Mouse (Mus musculus) MEL (cell line): Measurements from ENCODE around the gene Ppm1e. TPM values are rescaled to one million over a fixed set of nuclear protein-coding genes. Genes with fewer than 3 reads are reported as not detected.

Experiments
- DNase-seq: peaks from one replicate; pipeline ENCODE4 v3.0.0; 2011; ENCODE audit warnings: low read depth, low spot score
- H3K27ac ChIP-seq: 2 replicates; pipeline ENCODE4 v1.5.1; 2012; ENCODE audit warnings: low read depth, mild to moderate bottlenecking, control low read depth, low read length, moderate library complexity; ENCODE audit not compliant: control insufficient read depth
- H3K27me3 ChIP-seq, 2 experiments: fragments of 150-350 bp in 1 of 2; sonication (generic) in 1 of 2; 2 replicates each; pipeline ENCODE4 v1.6.1; 2012; ENCODE audit warnings: low read length in 2 of 2, mild to moderate bottlenecking in 2 of 2, improper control_type of control experiment in 1 of 2, moderate library complexity in 1 of 2; ENCODE audit not compliant: insufficient read depth in 2 of 2, control insufficient read depth in 1 of 2
- H3K36me3 ChIP-seq, 2 experiments: 2 replicates each; pipeline ENCODE4 v1.6.1; 2012 to 2014; ENCODE audit warnings: low read length in 2 of 2, improper control_type of control experiment in 1 of 2, inconsistent platforms in 1 of 2, mild to moderate bottlenecking in 1 of 2; ENCODE audit not compliant: insufficient read depth in 2 of 2, control insufficient read depth in 1 of 2
- H3K4me1 ChIP-seq, 2 experiments: fragments of 150-350 bp in 1 of 2; sonication (generic) in 1 of 2; 2 replicates each; pipeline ENCODE4 v1.6.1; 2012; ENCODE audit warnings: low read length in 2 of 2, improper control_type of control experiment in 1 of 2, mild to moderate bottlenecking in 1 of 2; ENCODE audit not compliant: insufficient read depth in 2 of 2, control insufficient read depth in 1 of 2
- H3K4me3 ChIP-seq, 2 experiments: fragments of 150-350 bp in 1 of 2; sonication (generic) in 1 of 2; 2 replicates each; pipeline ENCODE4 v1.5.1; 2012; ENCODE audit warnings: low read depth in 2 of 2, low read length in 2 of 2, mild to moderate bottlenecking in 2 of 2, moderate library complexity in 2 of 2, control low read depth in 1 of 2, improper control_type of control experiment in 1 of 2; ENCODE audit not compliant: control insufficient read depth in 1 of 2, insufficient read depth in 1 of 2
- H3K79me2 ChIP-seq: 2 replicates; pipeline ENCODE4 v1.6.1; 2012; ENCODE audit warnings: mild to moderate bottlenecking, low read length, moderate library complexity; ENCODE audit not compliant: control insufficient read depth, poor library complexity, insufficient read depth
- H3K9ac ChIP-seq: 2 replicates; pipeline ENCODE4 v1.6.1; 2012; ENCODE audit warnings: low read depth, mild to moderate bottlenecking, control low read depth, low read length, moderate library complexity; ENCODE audit not compliant: control insufficient read depth, poor library complexity, severe bottlenecking
- H3K9me3 ChIP-seq: fragments of 150-350 bp; sonication (generic); replicated peaks from 2 replicates; pipeline ENCODE4 v1.6.1; 2012; ENCODE audit warnings: mild to moderate bottlenecking, low read length, improper control_type of control experiment, moderate library complexity; ENCODE audit not compliant: insufficient read depth
- EP300 ChIP-seq, 2 experiments: IDR thresholded peaks; 2 replicates each; pipeline ENCODE4 v1.6.1; 2011; ENCODE audit warnings: improper control_type of control experiment in 2 of 2, low read length in 2 of 2, low read depth in 1 of 2, mild to moderate bottlenecking in 1 of 2
- ETS1 ChIP-seq: IDR thresholded peaks from 2 replicates; pipeline ENCODE4 v1.6.1; 2012; ENCODE audit warnings: low read depth, mild to moderate bottlenecking, inconsistent platforms, low read length, improper control_type of control experiment, moderate library complexity
- GATA1 ChIP-seq: IDR thresholded peaks from 2 replicates; pipeline ENCODE4 v1.6.1; 2011; ENCODE audit warnings: low read depth, low read length, improper control_type of control experiment
- HCFC1 ChIP-seq: IDR thresholded peaks from 2 replicates; pipeline ENCODE4 v1.6.1; 2012; ENCODE audit warnings: low read depth, mild to moderate bottlenecking, inconsistent platforms, low read length, improper control_type of control experiment, moderate library complexity
- MAFK ChIP-seq: IDR thresholded peaks from 2 replicates; pipeline ENCODE4 v1.6.1; 2011; ENCODE audit warnings: low read depth, mild to moderate bottlenecking, low read length, improper control_type of control experiment, borderline replicate concordance
- MXI1 ChIP-seq: IDR thresholded peaks from 2 replicates; pipeline ENCODE4 v1.6.1; 2011; ENCODE audit warnings: mild to moderate bottlenecking, low read depth, low read length, improper control_type of control experiment
- MYB ChIP-seq: IDR thresholded peaks from 2 replicates; pipeline ENCODE4 v1.6.1; 2011; ENCODE audit warnings: mild to moderate bottlenecking, low read depth, low read length, improper control_type of control experiment
- NELFE ChIP-seq: IDR thresholded peaks from 2 replicates; pipeline ENCODE4 v1.6.1; 2011; ENCODE audit warnings: low read depth, low read length, improper control_type of control experiment
- POLR2AphosphoS2 ChIP-seq: IDR thresholded peaks from 2 replicates; pipeline ENCODE4 v1.6.1; 2011; ENCODE audit warnings: low read length, improper control_type of control experiment
- POLR2AphosphoS5 ChIP-seq: IDR thresholded peaks from 2 replicates; pipeline ENCODE4 v1.6.1; 2012; ENCODE audit warnings: low read depth, borderline replicate concordance, mild to moderate bottlenecking, inconsistent platforms, low read length, moderate library complexity, mixed read lengths
- RAD21 ChIP-seq: IDR thresholded peaks from 2 replicates; pipeline ENCODE4 v1.6.1; 2011; ENCODE audit warnings: mild to moderate bottlenecking, low read depth, low read length, improper control_type of control experiment
- SIN3A ChIP-seq: IDR thresholded peaks from 2 replicates; pipeline ENCODE4 v1.6.1; 2012; ENCODE audit warnings: low read length, improper control_type of control experiment, inconsistent platforms
- SMC3 ChIP-seq: IDR thresholded peaks from 2 replicates; pipeline ENCODE4 v1.6.1; 2011; ENCODE audit warnings: low read depth, low read length, improper control_type of control experiment
- TBP ChIP-seq: IDR thresholded peaks from 2 replicates; pipeline ENCODE4 v1.8.0; 2011; ENCODE audit warnings: low read depth, low read length, improper control_type of control experiment
- TCF12 ChIP-seq: IDR thresholded peaks from 2 replicates; pipeline ENCODE4 v1.6.1; 2014; ENCODE audit warnings: low read depth, mild to moderate bottlenecking, inconsistent platforms, low read length, improper control_type of control experiment, moderate library complexity
- ZC3H11A ChIP-seq: IDR thresholded peaks from 2 replicates; pipeline ENCODE4 v1.6.1; 2012; ENCODE audit warnings: low read depth, mild to moderate bottlenecking, inconsistent platforms, low read length, improper control_type of control experiment
- ZMIZ1 ChIP-seq: IDR thresholded peaks from 2 replicates; pipeline ENCODE4 v1.6.1; 2012; ENCODE audit warnings: low read depth, mild to moderate bottlenecking, inconsistent platforms, low read length, improper control_type of control experiment, moderate library complexity
- polyA plus RNA-seq, 2 experiments: library from polyadenylated mRNA; stranded (reverse) in 1 of 2; unstranded in 1 of 2; fragments of >175 nt in 1 of 2; fragments of >200 nt in 1 of 2; gene quantifications; 2 replicates each; pipeline versions ENCODE4 v1.2.1 to v1.2.4; 2012; ENCODE audit warnings: low replicate concordance in 2 of 2, low read depth in 1 of 2; ENCODE audit not compliant: insufficient read length in 2 of 2, insufficient read depth in 1 of 2, missing spikeins in 1 of 2
- total RNA-seq: library from RNA; depleted of rRNA; stranded (reverse); fragments of 300-350 nt; gene quantifications from 2 replicates; pipeline ENCODE4 v1.2.3, GENCODE M21; 2012

The Ppm1e gene
- total and polyA plus RNA-seq, 3 experiments = 1.3 to 2.8 TPM; not detected in 1

DNA sequence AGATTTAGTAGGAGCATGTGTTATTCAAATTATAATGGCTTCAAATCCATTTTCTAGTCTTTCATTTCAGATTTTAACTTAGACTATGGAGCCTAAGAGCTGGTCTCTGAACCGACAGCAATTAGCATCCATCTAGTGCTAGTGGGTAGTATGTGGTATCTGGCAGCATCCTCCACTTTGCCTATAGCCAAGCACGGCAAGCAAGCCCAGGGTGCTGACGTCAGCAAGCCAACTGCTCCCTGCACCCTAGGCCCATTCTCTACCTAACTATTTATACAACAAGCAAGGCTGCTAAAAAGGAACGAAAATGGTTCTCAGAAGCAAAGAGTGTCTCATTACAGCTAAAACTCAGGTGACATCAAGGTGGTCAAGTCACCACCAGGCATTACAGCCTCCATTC is 80.0 kb downstream of the Ppm1e start:
- H3K27me3 ChIP-seq = no peaks in the 10 kb centered on the region
- no peak for DNase-seq
- no peak overlapping the region for H3K4me3 ChIP-seq
- peaks cover 15 to 44% of the 10 kb centered on the region in 2 experiments for H3K4me1 ChIP-seq
- no peak overlapping the region for H3K9ac ChIP-seq
- H3K27ac ChIP-seq = no peak overlapping the region
- H3K79me2 ChIP-seq = no peaks in the 10 kb centered on the region
- H3K36me3 ChIP-seq = peaks cover 0 to 42% of the 10 kb centered on the region in 2 experiments; a peak in 2 of 4 replicates
- no peaks in the 10 kb centered on the region for H3K9me3 ChIP-seq
- TF ChIP-seq ZC3H11A (no peak), NELFE (no peak), SMC3 (no peak), TBP (no peak), HCFC1 (no peak), RAD21 (no peak), SIN3A (no peak), POLR2AphosphoS5 (no peak), ZMIZ1 (no peak)

DNA sequence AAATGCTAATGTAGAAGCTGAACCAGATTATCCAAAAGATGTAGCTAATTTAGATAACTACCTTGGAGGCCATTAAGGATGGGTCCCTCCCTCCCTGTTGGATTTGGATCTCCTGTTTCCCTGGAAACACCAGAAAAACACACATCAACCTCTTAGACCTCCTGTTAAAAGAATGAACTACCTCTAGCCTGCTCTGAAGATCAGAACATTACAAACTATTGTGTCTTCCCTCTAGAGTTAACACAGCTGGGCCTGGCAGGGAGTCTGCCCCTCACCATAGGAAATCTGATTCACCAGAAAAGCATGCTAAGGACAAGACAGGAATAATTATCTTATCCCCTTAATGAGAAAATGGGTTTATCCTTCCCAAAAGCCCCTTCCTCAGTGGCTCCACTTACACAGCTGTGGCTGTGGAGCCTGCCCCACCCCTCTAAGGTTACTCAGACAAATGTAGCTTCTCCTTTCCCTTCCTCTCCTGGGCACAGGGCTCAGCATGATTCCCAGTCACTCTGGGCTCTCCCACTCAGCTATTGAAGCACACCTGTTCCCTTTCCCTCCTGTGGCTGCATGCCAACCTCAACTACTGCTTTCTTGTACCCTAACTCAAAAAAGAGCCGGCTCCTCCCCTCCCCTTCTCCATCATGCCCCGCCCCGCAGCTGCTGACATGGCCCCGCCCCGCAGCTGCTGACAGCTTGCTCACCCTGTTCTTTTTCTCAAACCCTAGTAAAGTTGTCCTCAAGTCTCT is 82.4 kb downstream of the Ppm1e start:
- H3K27me3 ChIP-seq = no peaks in the 10 kb centered on the region
- H3K27ac ChIP-seq = peak overlapping the region; percentile 88
- peaks cover 0 to 28% of the 10 kb centered on the region in 2 experiments; a peak in 2 of 4 replicates for H3K36me3 ChIP-seq
- H3K79me2 ChIP-seq = no peaks in the 10 kb centered on the region
- H3K4me3 ChIP-seq = peak overlapping the region; percentile 47 to 76
- peak; percentile 84 for DNase-seq
- TF ChIP-seq SIN3A = peak; percentile 43
- no peak for TF ChIP-seq GATA1
- 0 out of 2 replicates have a peak, but pooled peaks have one; percentile 2 for TF ChIP-seq TCF12
- 0 out of 4 replicates have a peak, but pooled peaks of 1 of the 2 experiments have one; percentile 7 for TF ChIP-seq EP300 (IDR thresholded peaks at IDR 0.05; ENCODE audit: low read depth in 1 of 2, low read length in 2 of 2)
- no peak for TF ChIP-seq POLR2AphosphoS2
- 0 out of 2 replicates have a peak, but pooled peaks have one; percentile 3 for TF ChIP-seq MXI1
- TF ChIP-seq MAFK = no peak
- TF ChIP-seq ETS1 = peak; percentile 28; the same call in 1 of the 2 replicates
- TF ChIP-seq MYB = no peak
- TF ChIP-seq RAD21 = no peak
- peaks cover 11 to 30% of the 10 kb centered on the region in 2 experiments for H3K4me1 ChIP-seq
- H3K9me3 ChIP-seq = no peaks in the 10 kb centered on the region
- H3K9ac ChIP-seq = peak overlapping the region; percentile 38
